Mouse (Mus musculus) lung, postnatal 0 days (tissue): Measurements from ENCODE around the gene Tst.

Experiments
- CTCF ChIP-seq: IDR thresholded peaks from 2 replicates; pipeline ENCODE4 v1.5.1; 2016; ENCODE audit warnings: antibody characterized with exemption, mild to moderate bottlenecking
- EP300 ChIP-seq: IDR thresholded peaks from 2 replicates; pipeline ENCODE4 v1.6.1; 2016; ENCODE audit warnings: antibody characterized with exemption, mild to moderate bottlenecking, control low read depth

- TF ChIP-seq CTCF (peak; percentile 95), EP300 (peak; percentile 58)
These were observed 42.2 kb upstream of the Tst start for GRCm38 (mm10) chr15:78447746-78448535.
